Mouse (Mus musculus): ENCODE data around the gene Txndc8.

Gene Txndc8

GRCm38 (mm10) chr4:58034663-58035062 lies 25.7 kb upstream of the Txndc8 start:
- H3K27me3 ChIP-seq (ENCODE audit: insufficient read depth, low read length) = no peaks in the 10 kb centered on the region
- peaks cover 16% of the 10 kb centered on the region for H3K4me1 ChIP-seq (replicated peaks; ENCODE audit: low read depth, low read length)
- no peaks in the 10 kb centered on the region for H3K36me3 ChIP-seq (ENCODE audit: insufficient read depth, low read length)
- peaks cover 18% of the 10 kb centered on the region for H3K9me3 ChIP-seq (ENCODE audit: low read length)
- TF ChIP-seq POU5F1 (IDR thresholded peaks at IDR 0.05; ENCODE audit: borderline replicate concordance, low read length) = no peak
- TF ChIP-seq CTCF (conservative IDR thresholded peaks at IDR 0.05; ENCODE audit: low read length) = no peak
- no peak for TF ChIP-seq NANOG (IDR thresholded peaks at IDR 0.05; ENCODE audit: borderline replicate concordance, low read length)
- no peak overlapping the region for H3K4me3 ChIP-seq (replicated peaks; ENCODE audit: low read length)

DNA sequence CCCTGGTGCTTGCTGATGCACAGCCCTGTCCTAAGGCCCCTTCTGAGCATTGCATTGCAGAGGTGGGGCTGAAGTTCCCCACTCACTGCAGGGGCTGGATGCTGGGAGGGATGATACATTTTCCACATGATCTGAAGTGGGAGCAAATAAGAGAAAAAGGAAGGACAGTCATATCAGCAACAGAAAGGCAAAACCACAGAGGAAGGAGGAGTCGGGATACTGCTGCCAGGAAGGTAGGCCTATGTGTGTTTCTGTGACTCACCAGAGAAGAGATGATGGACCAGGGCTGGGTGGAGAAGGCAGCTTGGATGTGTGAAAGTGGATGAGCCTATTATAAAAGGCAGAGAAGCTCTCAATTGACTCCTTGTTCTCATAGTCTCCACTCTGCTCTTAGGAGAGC lies 23.8 kb upstream of the Txndc8 start:
- peaks cover 18% of the 10 kb centered on the region for H3K9me3 ChIP-seq (ENCODE audit: low read length)

GRCm38 (mm10) chr4:58003501-58003900 lies 5.4 kb downstream of the Txndc8 start:
- TF ChIP-seq NANOG (IDR thresholded peaks at IDR 0.05; ENCODE audit: borderline replicate concordance, low read length) (no peak), CTCF (conservative IDR thresholded peaks at IDR 0.05; ENCODE audit: low read length) (no peak), POU5F1 (IDR thresholded peaks at IDR 0.05; ENCODE audit: borderline replicate concordance, low read length) (no peak)
- no peaks in the 10 kb centered on the region for H3K27me3 ChIP-seq (ENCODE audit: insufficient read depth, low read length)
- no peaks in the 10 kb centered on the region for H3K9me3 ChIP-seq (ENCODE audit: low read length)
- H3K4me3 ChIP-seq (replicated peaks; ENCODE audit: low read length) = no peak overlapping the region
- H3K36me3 ChIP-seq (ENCODE audit: insufficient read depth, low read length) = no peaks in the 10 kb centered on the region
- H3K4me1 ChIP-seq (replicated peaks; ENCODE audit: low read depth, low read length) = no peaks in the 10 kb centered on the region

More for the DNA sequence above, 23.8 kb upstream of the Txndc8 start:
- TF ChIP-seq NANOG (IDR thresholded peaks at IDR 0.05; ENCODE audit: borderline replicate concordance, low read length) (no peak), CTCF (conservative IDR thresholded peaks at IDR 0.05; ENCODE audit: low read length) (no peak), POU5F1 (IDR thresholded peaks at IDR 0.05; ENCODE audit: borderline replicate concordance, low read length) (no peak)
- Histone ChIP-seq H3K27me3 (ENCODE audit: insufficient read depth, low read length) (no peaks in the 10 kb centered on the region), H3K36me3 (ENCODE audit: insufficient read depth, low read length) (no peaks in the 10 kb centered on the region), H3K4me3 (replicated peaks; ENCODE audit: low read length) (no peak overlapping the region), H3K4me1 (replicated peaks; ENCODE audit: low read depth, low read length) (peaks cover 13% of the 10 kb centered on the region)

DNA sequence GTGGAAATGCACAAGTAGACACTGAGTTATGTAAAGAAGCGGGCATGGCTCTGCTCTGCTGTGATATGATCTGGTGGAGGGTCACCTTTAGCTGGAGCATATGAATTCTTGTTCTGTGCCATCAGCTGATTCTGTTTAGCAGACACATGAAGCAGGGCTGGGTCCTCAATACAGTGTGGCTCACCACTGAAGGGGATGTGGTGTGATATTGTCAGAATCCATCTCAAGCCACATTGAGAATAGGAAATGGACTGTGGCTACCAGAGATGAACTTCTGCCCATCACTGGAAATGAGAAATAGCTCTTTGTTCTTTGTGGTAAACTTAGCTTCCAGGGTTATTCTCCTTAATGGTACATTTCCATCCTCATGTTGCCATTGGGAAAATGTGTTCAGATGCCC lies 17.5 kb downstream of the Txndc8 start:
- no peaks in the 10 kb centered on the region for H3K27me3 ChIP-seq (ENCODE audit: insufficient read depth, low read length)
- H3K9me3 ChIP-seq (ENCODE audit: low read length) = peaks cover 18% of the 10 kb centered on the region
- H3K36me3 ChIP-seq (ENCODE audit: insufficient read depth, low read length) = no peaks in the 10 kb centered on the region
- H3K4me3 ChIP-seq (replicated peaks; ENCODE audit: low read length) = no peak overlapping the region
- TF ChIP-seq CTCF (conservative IDR thresholded peaks at IDR 0.05; ENCODE audit: low read length) (no peak), POU5F1 (IDR thresholded peaks at IDR 0.05; ENCODE audit: borderline replicate concordance, low read length) (no peak), NANOG (IDR thresholded peaks at IDR 0.05; ENCODE audit: borderline replicate concordance, low read length) (no peak)
- H3K4me1 ChIP-seq (replicated peaks; ENCODE audit: low read depth, low read length) = no peaks in the 10 kb centered on the region

- no peaks in the 10 kb centered on the region for H3K4me1 ChIP-seq (replicated peaks; ENCODE audit: low read depth, low read length)
- peaks cover 22% of the 10 kb centered on the region for H3K9me3 ChIP-seq (ENCODE audit: low read length)
- no peaks in the 10 kb centered on the region for H3K27me3 ChIP-seq (ENCODE audit: insufficient read depth, low read length)
- no peaks in the 10 kb centered on the region for H3K36me3 ChIP-seq (ENCODE audit: insufficient read depth, low read length)
- no peak for TF ChIP-seq POU5F1 (IDR thresholded peaks at IDR 0.05; ENCODE audit: borderline replicate concordance, low read length)
- TF ChIP-seq CTCF (conservative IDR thresholded peaks at IDR 0.05; ENCODE audit: low read length) = no peak
- no peak for TF ChIP-seq NANOG (IDR thresholded peaks at IDR 0.05; ENCODE audit: borderline replicate concordance, low read length)
- H3K4me3 ChIP-seq (replicated peaks; ENCODE audit: low read length) = no peak overlapping the region
Observed at GRCm38 (mm10) chr4:57974400-57975117, 34.4 kb downstream of the Txndc8 start.

- Histone ChIP-seq H3K4me3 (replicated peaks; ENCODE audit: low read length) (no peak overlapping the region), H3K4me1 (replicated peaks; ENCODE audit: low read depth, low read length) (no peaks in the 10 kb centered on the region)
- TF ChIP-seq NANOG (IDR thresholded peaks at IDR 0.05; ENCODE audit: borderline replicate concordance, low read length) (no peak), CTCF (conservative IDR thresholded peaks at IDR 0.05; ENCODE audit: low read length) (no peak)
Observed at GRCm38 (mm10) chr4:57973592-57974268, 35.2 kb downstream of the Txndc8 start.

DNA sequence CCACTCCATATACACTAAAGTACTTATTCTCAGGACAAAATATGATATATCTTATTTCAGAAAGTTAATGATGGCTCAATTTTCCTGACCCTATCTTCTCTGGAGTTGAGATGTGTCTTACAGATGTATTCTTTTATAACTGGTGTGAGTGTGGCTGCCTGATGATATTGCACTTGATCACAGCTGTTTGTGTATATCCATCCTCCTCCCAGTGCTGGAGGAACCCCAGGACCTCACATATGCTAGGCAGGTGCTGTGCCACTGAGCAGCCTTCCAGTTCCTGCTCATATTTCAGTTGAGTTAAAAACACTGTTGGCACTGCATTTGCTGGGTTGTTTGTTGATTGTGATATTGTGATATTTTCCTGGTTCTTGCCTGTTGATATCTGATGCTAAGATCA lies 38.6 kb downstream of the Txndc8 start:
- Histone ChIP-seq H3K9me3 (ENCODE audit: low read length) (no peaks in the 10 kb centered on the region), H3K36me3 (ENCODE audit: insufficient read depth, low read length) (no peaks in the 10 kb centered on the region), H3K4me3 (replicated peaks; ENCODE audit: low read length) (no peak overlapping the region), H3K27me3 (ENCODE audit: insufficient read depth, low read length) (no peaks in the 10 kb centered on the region), H3K4me1 (replicated peaks; ENCODE audit: low read depth, low read length) (no peaks in the 10 kb centered on the region)
- TF ChIP-seq NANOG (IDR thresholded peaks at IDR 0.05; ENCODE audit: borderline replicate concordance, low read length) (no peak), CTCF (conservative IDR thresholded peaks at IDR 0.05; ENCODE audit: low read length) (no peak), POU5F1 (IDR thresholded peaks at IDR 0.05; ENCODE audit: borderline replicate concordance, low read length) (no peak)

More at GRCm38 (mm10) chr4:57973592-57974268, 35.2 kb downstream of the Txndc8 start:
- H3K27me3 ChIP-seq (ENCODE audit: insufficient read depth, low read length) = no peaks in the 10 kb centered on the region
- H3K9me3 ChIP-seq (ENCODE audit: low read length) = peaks cover 16% of the 10 kb centered on the region
- no peaks in the 10 kb centered on the region for H3K36me3 ChIP-seq (ENCODE audit: insufficient read depth, low read length)

DNA sequence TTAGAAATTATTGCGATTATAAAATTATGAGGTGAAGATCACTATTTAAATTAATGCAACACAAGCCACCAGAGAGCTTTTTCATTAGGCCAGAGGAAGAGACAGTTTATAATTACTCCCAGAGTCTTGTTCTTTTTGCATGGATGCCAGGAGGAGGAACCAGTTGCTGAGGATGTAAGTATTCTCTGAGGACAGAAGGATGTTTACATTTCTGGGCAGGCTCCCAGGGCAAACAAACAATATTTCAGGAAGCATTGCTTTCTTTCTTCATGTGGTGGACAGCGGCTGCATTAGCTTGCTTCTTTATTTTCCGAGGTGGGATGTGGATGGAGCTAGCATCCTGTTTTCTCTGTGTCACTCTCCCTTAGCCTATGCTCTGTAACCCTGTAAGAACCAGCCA lies 41.7 kb downstream of the Txndc8 start:
- Histone ChIP-seq H3K27me3 (ENCODE audit: insufficient read depth, low read length) (no peaks in the 10 kb centered on the region), H3K4me3 (replicated peaks; ENCODE audit: low read length) (no peak overlapping the region), H3K4me1 (replicated peaks; ENCODE audit: low read depth, low read length) (no peaks in the 10 kb centered on the region), H3K9me3 (ENCODE audit: low read length) (no peaks in the 10 kb centered on the region), H3K36me3 (ENCODE audit: insufficient read depth, low read length) (no peaks in the 10 kb centered on the region)
- TF ChIP-seq NANOG (IDR thresholded peaks at IDR 0.05; ENCODE audit: borderline replicate concordance, low read length) (no peak), CTCF (conservative IDR thresholded peaks at IDR 0.05; ENCODE audit: low read length) (no peak), POU5F1 (IDR thresholded peaks at IDR 0.05; ENCODE audit: borderline replicate concordance, low read length) (no peak)

Measured in E14TG2a.4 (cell line).